Mouse (Mus musculus) neural tube, embryonic 13.5 days (tissue): ENCODE results near the gene Prpf6. TPM values are rescaled to one million over a fixed set of nuclear protein-coding genes. Genes with fewer than 3 reads are reported as not detected.

Source experiments
- ATAC-seq: fragments of 200-750 bp; cut with Nextera tagmentation; 2 replicates; pipeline ENCODE4 v1.8.0; 2017; ENCODE audit warnings: low read depth, mild to moderate bottlenecking, moderate TSS enrichment, moderate library complexity
- H3K27ac ChIP-seq: fragments of 300-500 bp; sonication (generic); replicated peaks from 2 replicates; pipeline ENCODE4 v1.5.1; 2015; ENCODE audit warnings: moderate library complexity, mild to moderate bottlenecking, inconsistent platforms
- H3K27me3 ChIP-seq: fragments of 300-500 bp; sonication (generic); 2 replicates; pipeline ENCODE4 v1.6.1; 2015; ENCODE audit warnings: mild to moderate bottlenecking, inconsistent platforms
- H3K36me3 ChIP-seq: fragments of 300-500 bp; sonication (generic); 2 replicates; pipeline ENCODE4 v1.6.1; 2015; ENCODE audit warnings: mild to moderate bottlenecking, inconsistent platforms
- H3K4me1 ChIP-seq: fragments of 300-500 bp; sonication (generic); replicated peaks from 2 replicates; pipeline ENCODE4 v1.6.1; 2015; ENCODE audit warnings: inconsistent platforms
- H3K4me2 ChIP-seq: fragments of 300-500 bp; sonication (generic); 2 replicates; pipeline ENCODE4 v1.6.1; 2015; ENCODE audit warnings: inconsistent platforms, mild to moderate bottlenecking, moderate library complexity
- H3K4me3 ChIP-seq: fragments of 300-500 bp; sonication (generic); 2 replicates; pipeline ENCODE4 v1.5.1; 2015; ENCODE audit warnings: mild to moderate bottlenecking, inconsistent platforms
- H3K9ac ChIP-seq: fragments of 300-500 bp; sonication (generic); 2 replicates; pipeline ENCODE4 v1.6.1; 2015; ENCODE audit warnings: moderate library complexity, mild to moderate bottlenecking, inconsistent platforms
- H3K9me3 ChIP-seq: fragments of 300-500 bp; sonication (generic); 2 replicates; pipeline ENCODE4 v1.6.1; 2016; ENCODE audit warnings: inconsistent platforms
- WGBS: fragments of 180-500 bp; shearing (Covaris S2); methylation state at CpG from one replicate; pipeline ENCODE4 v1.1.7; 2015; 5-methylcytosine and 5-hydroxymethylcytosine counted together
- polyA plus RNA-seq: library from polyadenylated mRNA; unstranded; fragments of >200 nt; fragmentation: Nextera tagmentation; extraction: Ambion mirVana; gene quantifications from 2 replicates; pipeline ENCODE4 v1.2.1, GENCODE M21; 2015

Prpf6 gene
- polyA plus RNA-seq, 1 experiment from 2014 or later, result 63.1 TPM

GRCm38 (mm10) chr2:181582358-181582757, 9.3 kb upstream of the Prpf6 start:
- H3K36me3 ChIP-seq, result peaks cover 48% of the 10 kb centered on the region
- ATAC-seq, result no peak
- H3K27ac ChIP-seq, result peak overlapping the region; percentile 94; the same call in 1 of the 2 replicates
- H3K9ac ChIP-seq, result peak overlapping the region; percentile 93; the same call in 1 of the 2 replicates
- H3K9me3 ChIP-seq, result no peaks in the 10 kb centered on the region
- H3K4me3 ChIP-seq, result peak overlapping the region; percentile 72
- 78% methylated on average over 2 of the region's 2 CpGs for WGBS
- peak overlapping the region; percentile 82 for H3K4me2 ChIP-seq
- no peaks in the 10 kb centered on the region for H3K27me3 ChIP-seq
- H3K4me1 ChIP-seq, result peaks cover 42% of the 10 kb centered on the region

- ATAC-seq, result no peak
- Histone ChIP-seq H3K27ac (no peak overlapping the region; the same call in 1 of the 2 replicates), H3K27me3 (no peaks in the 10 kb centered on the region), H3K4me1 (peaks cover 36% of the 10 kb centered on the region), H3K36me3 (peaks cover 53% of the 10 kb centered on the region), H3K4me3 (no peak overlapping the region), H3K4me2 (no peak overlapping the region), H3K9me3 (no peaks in the 10 kb centered on the region), H3K9ac (no peak overlapping the region)
- WGBS, result 89% methylated on average over 1 of the region's 1 CpGs
These were observed 8.7 kb upstream of the Prpf6 start for GRCm38 (mm10) chr2:181582939-181583338.

- peaks cover 29% of the 10 kb centered on the region for H3K4me1 ChIP-seq
- H3K27me3 ChIP-seq, result no peaks in the 10 kb centered on the region
- 84% methylated on average over 3 of the region's 3 CpGs for WGBS
- H3K9me3 ChIP-seq, result no peaks in the 10 kb centered on the region
- H3K4me3 ChIP-seq, result no peak overlapping the region
- H3K36me3 ChIP-seq, result peaks cover 61% of the 10 kb centered on the region
- H3K9ac ChIP-seq, result no peak overlapping the region
- no peak overlapping the region for H3K27ac ChIP-seq
- ATAC-seq, result no peak
- no peak overlapping the region for H3K4me2 ChIP-seq
These were observed 8.0 kb upstream of the Prpf6 start for GRCm38 (mm10) chr2:181583460-181584257.

- H3K4me3 ChIP-seq, result no peak within 1 kb of the TSS
- ATAC-seq, result no peak
- no peaks in the 10 kb centered on the region for H3K27me3 ChIP-seq
- no peak within 1 kb of the TSS for H3K4me2 ChIP-seq
- no peaks in the 10 kb centered on the region for H3K9me3 ChIP-seq
- H3K27ac ChIP-seq, result no peak within 1 kb of the TSS
- peaks cover 22% of the 10 kb centered on the region for H3K4me1 ChIP-seq
- peaks cover 69% of the 10 kb centered on the region for H3K36me3 ChIP-seq
- 89% methylated on average over 4 of the region's 4 CpGs for WGBS
- H3K9ac ChIP-seq, result no peak within 1 kb of the TSS
These were observed 7.2 kb upstream of the Prpf6 start, which contains the start of gene Uckl1 for GRCm38 (mm10) chr2:181584411-181584942. Uckl1 (minus strand) TSS chr2:181584892.

GRCm38 (mm10) chr2:181585506-181585905, 6.2 kb upstream of the Prpf6 start:
- no peak for ATAC-seq
- Histone ChIP-seq H3K4me2 (no peak overlapping the region), H3K27ac (no peak overlapping the region), H3K27me3 (no peaks in the 10 kb centered on the region), H3K4me3 (no peak overlapping the region), H3K4me1 (peaks cover 19% of the 10 kb centered on the region), H3K36me3 (peaks cover 79% of the 10 kb centered on the region), H3K9ac (no peak overlapping the region), H3K9me3 (no peaks in the 10 kb centered on the region)
- 92% methylated on average over 5 of the region's 5 CpGs for WGBS

- no peak overlapping the region for H3K4me3 ChIP-seq
- H3K27ac ChIP-seq, result no peak overlapping the region
- H3K4me2 ChIP-seq, result no peak overlapping the region
- no peaks in the 10 kb centered on the region for H3K27me3 ChIP-seq
- 97% methylated on average over 3 of the region's 3 CpGs for WGBS
- H3K9me3 ChIP-seq, result no peaks in the 10 kb centered on the region
- peaks cover 21% of the 10 kb centered on the region for H3K4me1 ChIP-seq
- peaks cover 82% of the 10 kb centered on the region for H3K36me3 ChIP-seq
- no peak for ATAC-seq
- no peak overlapping the region for H3K9ac ChIP-seq
These were observed 5.5 kb upstream of the Prpf6 start for GRCm38 (mm10) chr2:181586124-181586523.

- Histone ChIP-seq H3K27ac (no peak overlapping the region), H3K9me3 (no peaks in the 10 kb centered on the region), H3K36me3 (peaks cover 80% of the 10 kb centered on the region), H3K27me3 (no peaks in the 10 kb centered on the region), H3K4me1 (peaks cover 22% of the 10 kb centered on the region), H3K4me2 (no peak overlapping the region), H3K4me3 (no peak overlapping the region), H3K9ac (no peak overlapping the region)
- no peak for ATAC-seq
- 81% methylated on average over 6 of the region's 6 CpGs for WGBS
These were observed 3.9 kb upstream of the Prpf6 start for GRCm38 (mm10) chr2:181587796-181588195.

- no peak overlapping the region for H3K4me3 ChIP-seq
- WGBS, result 89% methylated on average over 11 of the region's 11 CpGs
- no peak for ATAC-seq
- peaks cover 75% of the 10 kb centered on the region for H3K36me3 ChIP-seq
- no peak overlapping the region for H3K27ac ChIP-seq
- peaks cover 27% of the 10 kb centered on the region for H3K4me1 ChIP-seq
- H3K27me3 ChIP-seq, result no peaks in the 10 kb centered on the region
- no peak overlapping the region for H3K4me2 ChIP-seq
- H3K9ac ChIP-seq, result no peak overlapping the region
- no peaks in the 10 kb centered on the region for H3K9me3 ChIP-seq
These were observed 3.4 kb upstream of the Prpf6 start for GRCm38 (mm10) chr2:181588229-181588780.

- WGBS, result 95% methylated on average over 10 of the region's 10 CpGs
These were observed 2.5 kb upstream of the Prpf6 start for GRCm38 (mm10) chr2:181589011-181589731.

GRCm38 (mm10) chr2:181589732-181590105, 1.9 kb upstream of the Prpf6 start:
- WGBS, result 93% methylated on average over 9 of the region's 9 CpGs
- Histone ChIP-seq H3K9ac (no peak overlapping the region), H3K4me1 (peaks cover 31% of the 10 kb centered on the region), H3K27ac (no peak overlapping the region), H3K9me3 (no peaks in the 10 kb centered on the region), H3K4me3 (no peak overlapping the region), H3K4me2 (no peak overlapping the region), H3K27me3 (no peaks in the 10 kb centered on the region), H3K36me3 (peaks cover 61% of the 10 kb centered on the region)
- no peak for ATAC-seq

More at GRCm38 (mm10) chr2:181589011-181589731, 2.5 kb upstream of the Prpf6 start:
- Histone ChIP-seq H3K4me3 (no peak overlapping the region), H3K27me3 (no peaks in the 10 kb centered on the region), H3K36me3 (peaks cover 66% of the 10 kb centered on the region), H3K27ac (no peak overlapping the region), H3K9ac (no peak overlapping the region), H3K4me1 (peaks cover 31% of the 10 kb centered on the region), H3K4me2 (no peak overlapping the region), H3K9me3 (no peaks in the 10 kb centered on the region)
- ATAC-seq, result no peak

- H3K27me3 ChIP-seq, result no peaks in the 10 kb centered on the region
- H3K4me1 ChIP-seq, result peaks cover 31% of the 10 kb centered on the region
- no peak overlapping the region for H3K27ac ChIP-seq
- H3K36me3 ChIP-seq, result peaks cover 56% of the 10 kb centered on the region
- no peaks in the 10 kb centered on the region for H3K9me3 ChIP-seq
- peak overlapping the region; percentile 94 for H3K4me2 ChIP-seq
- H3K9ac ChIP-seq, result 0 out of 2 replicates have a peak overlapping the region, but pooled peaks have one; percentile 99
- ATAC-seq, result no peak
- H3K4me3 ChIP-seq, result peak overlapping the region; percentile 90; the same call in 1 of the 2 replicates
- WGBS, result 96% methylated on average over 5 of the region's 5 CpGs
These were observed 1.2 kb upstream of the Prpf6 start for GRCm38 (mm10) chr2:181590471-181590870.
